Mouse (Mus musculus) lung, adult 2 months (tissue): ENCODE measurements around the gene Cd84. TPM values are rescaled to one million over a fixed set of nuclear protein-coding genes. Genes with fewer than 3 reads are reported as not detected.
"Not testable (repeated sequence)": the region's sequence is repeated elsewhere in the genome, so short reads cannot be mapped to it uniquely, and the experiment has no call there.

Experiments
- DNase-seq: peaks from one replicate; pipeline ENCODE4 v3.0.0; 2022
- H3K4me1 ChIP-seq: fragments of 200-500 bp; 2 replicates; pipeline ENCODE4 v1.6.1; 2011; ENCODE audit warnings: low read length; ENCODE audit not compliant: control insufficient read depth, insufficient read depth
- H3K4me3 ChIP-seq: fragments of 200-500 bp; replicated peaks from 2 replicates; pipeline ENCODE3; 2011; ENCODE audit warnings: low read depth, mild to moderate bottlenecking, control low read depth, low read length; ENCODE audit errors: extremely low read depth
- CTCF ChIP-seq: fragments of 200-500 bp; IDR thresholded peaks from 2 replicates; pipeline ENCODE4 v1.5.1; 2011; ENCODE audit warnings: mild to moderate bottlenecking, low read length, control low read depth; ENCODE audit not compliant: insufficient read depth
- POLR2A ChIP-seq: fragments of 200-500 bp; IDR thresholded peaks from 2 replicates; pipeline ENCODE4 v1.6.1; 2011; ENCODE audit warnings: low read depth, mild to moderate bottlenecking, control low read depth, low read length, borderline replicate concordance; ENCODE audit errors: extremely low read depth
- WGBS: fragments of 180-500 bp; shearing (Covaris S2); methylation state at CpG from one replicate; pipeline ENCODE4 v1.1.7; 2018; 5-methylcytosine and 5-hydroxymethylcytosine counted together
- polyA plus RNA-seq: library from polyadenylated mRNA; depleted of rRNA; stranded (reverse); fragments of >200 nt; gene quantifications from 2 replicates; pipeline ENCODE4 v1.2.3, GENCODE M21; 2012

The Cd84 gene
- polyA plus RNA-seq, 1 experiment: 6.2 TPM

GRCm38 (mm10) chr1:171827674-171828073 lies 11.8 kb upstream of the Cd84 start:
- DNase-seq: no peak
- H3K4me1 ChIP-seq: no peaks in the 10 kb centered on the region
- no peak overlapping the region for H3K4me3 ChIP-seq
- no peak for TF ChIP-seq POLR2A
- no peak for TF ChIP-seq CTCF

- no peak for DNase-seq
- peak overlapping the region; percentile 49 for H3K4me3 ChIP-seq
- 48% methylated on average over 4 of the region's 4 CpGs for WGBS
- no peaks in the 10 kb centered on the region for H3K4me1 ChIP-seq
- TF ChIP-seq CTCF (no peak), POLR2A (no peak)
Measured at GRCm38 (mm10) chr1:171840450-171841023, 1.0 kb downstream of the Cd84 start.

GRCm38 (mm10) chr1:171845035-171845754 lies 5.7 kb downstream of the Cd84 start:
- H3K4me3 ChIP-seq: no peak overlapping the region
- H3K4me1 ChIP-seq: no peaks in the 10 kb centered on the region
- WGBS: 51% methylated on average over 5 of the region's 5 CpGs
- no peak for DNase-seq
- no peak for TF ChIP-seq POLR2A
- no peak for TF ChIP-seq CTCF

- H3K4me1 ChIP-seq: no peaks in the 10 kb centered on the region
- TF ChIP-seq POLR2A (no peak), CTCF (no peak)
- DNase-seq: no peak
- H3K4me3 ChIP-seq: no peak overlapping the region
Measured at GRCm38 (mm10) chr1:171848201-171848600, 8.7 kb downstream of the Cd84 start.

- H3K4me3 ChIP-seq: no peak overlapping the region
- TF ChIP-seq POLR2A (no peak), CTCF (no peak)
- 74% methylated on average over 4 of the region's 4 CpGs for WGBS
- H3K4me1 ChIP-seq: no peaks in the 10 kb centered on the region
- DNase-seq: no peak
Measured at GRCm38 (mm10) chr1:171848757-171849156, 9.3 kb downstream of the Cd84 start.

- TF ChIP-seq POLR2A (no peak), CTCF (no peak)
- 64% methylated on average over 5 of the region's 5 CpGs for WGBS
- no peaks in the 10 kb centered on the region for H3K4me1 ChIP-seq
- DNase-seq: no peak
- no peak overlapping the region for H3K4me3 ChIP-seq
Measured at GRCm38 (mm10) chr1:171849454-171849853, 10.0 kb downstream of the Cd84 start.

- no peak for TF ChIP-seq CTCF
- TF ChIP-seq POLR2A: no peak
- Histone ChIP-seq H3K4me1 (no peaks in the 10 kb centered on the region), H3K4me3 (no peak overlapping the region)
- no peak for DNase-seq
- WGBS: 77% methylated on average over 4 of the region's 4 CpGs
Measured at GRCm38 (mm10) chr1:171865467-171865866, 26.0 kb downstream of the Cd84 start.

GRCm38 (mm10) chr1:171886989-171887388 lies 47.5 kb downstream of the Cd84 start:
- TF ChIP-seq CTCF (no peak), POLR2A (no peak)
- Histone ChIP-seq H3K4me3 (no peak overlapping the region), H3K4me1 (no peaks in the 10 kb centered on the region)
- 61% methylated on average over 1 of the region's 1 CpGs for WGBS
- DNase-seq: no peak

GRCm38 (mm10) chr1:171895364-171895763 lies 55.9 kb downstream of the Cd84 start, which contains the start of gene Gm10521:
Gene Gm10521 (plus strand): TSS chr1:171895664.
- H3K4me1 ChIP-seq, DNase-seq, H3K4me3 ChIP-seq: not testable (repeated sequence)
- WGBS: 88% methylated on average over 5 of the region's 5 CpGs

GRCm38 (mm10) chr1:171904011-171904410 lies 64.5 kb downstream of the Cd84 start:
- no peaks in the 10 kb centered on the region for H3K4me1 ChIP-seq
- no peak for DNase-seq
- WGBS: 83% methylated on average over 1 of the region's 1 CpGs
- TF ChIP-seq POLR2A (no peak), CTCF (no peak)
- no peak overlapping the region for H3K4me3 ChIP-seq
